Mouse (Mus musculus) heart, embryonic 13.5 days (tissue): Measurements from ENCODE around the gene Ppfia4. TPM values are rescaled to one million over a fixed set of nuclear protein-coding genes. Genes with fewer than 3 reads are reported as not detected.
A peak's percentile ranks its signal among the peaks of the same experiment; 100 is the strongest.

Source experiments
- ATAC-seq: fragments of 200-750 bp; cut with Nextera tagmentation; 2 replicates; pipeline ENCODE4 v1.8.0; 2017; ENCODE audit warnings: moderate TSS enrichment; ENCODE audit not compliant: insufficient number of reproducible peaks, low FRiP score, low TSS enrichment; ENCODE audit errors: extremely low read depth
- H3K27ac ChIP-seq: fragments of 300-500 bp; sonication (generic); replicated peaks from 2 replicates; pipeline ENCODE4 v1.5.1; 2015; ENCODE audit warnings: moderate library complexity, mild to moderate bottlenecking, inconsistent platforms
- H3K27me3 ChIP-seq: fragments of 300-500 bp; sonication (generic); replicated peaks from 2 replicates; pipeline ENCODE4 v1.6.1; 2015; ENCODE audit warnings: mild to moderate bottlenecking, inconsistent platforms
- H3K36me3 ChIP-seq: fragments of 300-500 bp; sonication (generic); 2 replicates; pipeline ENCODE4 v1.6.1; 2015; ENCODE audit warnings: mild to moderate bottlenecking, inconsistent platforms
- H3K4me1 ChIP-seq: fragments of 300-500 bp; sonication (generic); 2 replicates; pipeline ENCODE4 v1.6.1; 2015; ENCODE audit warnings: inconsistent platforms
- H3K4me2 ChIP-seq: fragments of 300-500 bp; sonication (generic); 2 replicates; pipeline ENCODE4 v1.6.1; 2015; ENCODE audit warnings: inconsistent platforms, mild to moderate bottlenecking, moderate library complexity
- H3K4me3 ChIP-seq: fragments of 300-500 bp; sonication (generic); 2 replicates; pipeline ENCODE4 v1.5.1; 2015; ENCODE audit warnings: moderate library complexity, mild to moderate bottlenecking, inconsistent platforms
- H3K9ac ChIP-seq: fragments of 300-500 bp; sonication (generic); 2 replicates; pipeline ENCODE4 v1.6.1; 2015; ENCODE audit warnings: inconsistent platforms, mild to moderate bottlenecking, moderate library complexity
- H3K9me3 ChIP-seq: fragments of 300-500 bp; sonication (generic); 2 replicates; pipeline ENCODE4 v1.6.1; 2016; ENCODE audit warnings: inconsistent platforms
- WGBS: fragments of 180-500 bp; shearing (Covaris S2); methylation state at CpG from one replicate; pipeline ENCODE4 v1.1.7; 2015; ENCODE audit warnings: mixed read lengths; 5-methylcytosine and 5-hydroxymethylcytosine counted together
- polyA plus RNA-seq: library from polyadenylated mRNA; unstranded; fragments of >200 nt; fragmentation: Nextera tagmentation; extraction: Ambion mirVana; gene quantifications from 2 replicates; pipeline ENCODE4 v1.2.1, GENCODE M21; 2015

Gene Ppfia4
- polyA plus RNA-seq, 1 experiment from 2014 or later = 10.9 TPM

DNA sequence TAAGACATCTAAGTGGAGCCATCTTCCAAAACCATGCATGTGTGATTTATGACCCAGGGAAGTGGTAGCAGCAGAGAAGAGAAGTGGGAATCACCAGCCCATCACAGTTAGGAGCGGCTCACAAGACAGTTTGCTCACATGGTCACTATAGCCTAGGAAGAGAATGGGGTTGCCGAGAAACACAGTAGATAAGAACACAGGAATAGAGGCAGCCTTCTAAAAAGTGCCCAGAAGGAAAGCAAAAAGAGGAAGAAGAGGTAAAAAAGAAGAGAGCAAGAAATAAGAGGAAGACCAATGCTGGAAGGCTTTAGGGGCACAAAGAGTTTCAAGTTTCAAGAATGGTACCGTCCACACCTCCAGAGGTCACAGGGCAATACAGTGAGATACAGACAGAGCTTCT, 50.4 kb downstream of the Ppfia4 start:
- H3K27me3 ChIP-seq = no peaks in the 10 kb centered on the region
- peaks cover 9% of the 10 kb centered on the region for H3K4me1 ChIP-seq
- H3K4me3 ChIP-seq = no peak overlapping the region
- no peak for ATAC-seq
- no peaks in the 10 kb centered on the region for H3K36me3 ChIP-seq
- no peaks in the 10 kb centered on the region for H3K9me3 ChIP-seq
- no peak overlapping the region for H3K4me2 ChIP-seq
- H3K9ac ChIP-seq = no peak overlapping the region
- WGBS = 59% methylated on average over 3 of the region's 3 CpGs
- H3K27ac ChIP-seq = no peak overlapping the region

DNA sequence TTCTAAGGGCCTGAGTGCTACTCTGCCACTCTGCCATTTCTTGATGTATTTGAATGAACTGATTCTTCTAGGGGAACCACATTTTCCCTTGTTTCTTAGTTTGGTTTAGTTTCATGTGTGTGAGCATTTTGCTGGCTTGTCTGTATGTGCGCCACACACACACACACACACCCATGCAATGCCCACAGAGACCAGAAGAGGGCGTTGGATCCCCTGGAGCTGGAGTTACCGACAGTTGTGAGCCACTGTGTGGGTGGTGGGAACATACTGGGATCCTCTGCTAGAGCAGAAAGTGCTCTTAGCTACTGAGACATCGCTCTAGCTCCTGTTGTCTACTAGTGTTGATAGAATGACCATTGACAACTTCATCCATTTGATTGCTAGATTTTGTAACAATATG, 51.2 kb downstream of the Ppfia4 start:
- WGBS = 71% methylated on average over 4 of the region's 4 CpGs
- H3K4me3 ChIP-seq = no peak overlapping the region
- no peak overlapping the region for H3K4me2 ChIP-seq
- H3K9me3 ChIP-seq = no peaks in the 10 kb centered on the region
- H3K36me3 ChIP-seq = no peaks in the 10 kb centered on the region
- no peak for ATAC-seq
- peaks cover 17% of the 10 kb centered on the region for H3K4me1 ChIP-seq
- no peaks in the 10 kb centered on the region for H3K27me3 ChIP-seq
- no peak overlapping the region for H3K9ac ChIP-seq
- H3K27ac ChIP-seq = no peak overlapping the region

DNA sequence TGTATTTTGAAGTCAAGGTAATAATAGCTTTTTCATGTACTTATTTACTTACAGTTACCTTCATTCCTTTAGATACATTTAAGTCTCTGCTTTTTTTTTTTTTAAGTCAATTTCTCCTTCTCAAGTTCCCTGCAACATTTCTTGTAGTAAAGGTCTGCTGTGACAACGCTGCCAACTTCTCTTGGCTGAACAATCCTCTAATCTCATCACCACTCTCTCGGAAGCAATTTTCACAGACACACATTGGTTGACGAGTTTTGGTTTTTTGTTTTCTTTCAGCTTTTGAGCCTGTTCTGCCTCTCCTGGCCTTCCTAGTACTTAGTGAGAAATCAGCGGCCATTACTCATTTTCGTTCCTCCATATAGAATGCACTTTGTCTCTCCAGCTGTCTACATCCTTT, 52.6 kb downstream of the Ppfia4 start:
- Histone ChIP-seq H3K27me3 (no peaks in the 10 kb centered on the region), H3K9me3 (no peaks in the 10 kb centered on the region), H3K27ac (no peak overlapping the region), H3K4me3 (no peak overlapping the region), H3K36me3 (no peaks in the 10 kb centered on the region), H3K4me1 (peaks cover 29% of the 10 kb centered on the region), H3K9ac (no peak overlapping the region), H3K4me2 (no peak overlapping the region)
- 77% methylated on average over 5 of the region's 5 CpGs for WGBS
- no peak for ATAC-seq

DNA sequence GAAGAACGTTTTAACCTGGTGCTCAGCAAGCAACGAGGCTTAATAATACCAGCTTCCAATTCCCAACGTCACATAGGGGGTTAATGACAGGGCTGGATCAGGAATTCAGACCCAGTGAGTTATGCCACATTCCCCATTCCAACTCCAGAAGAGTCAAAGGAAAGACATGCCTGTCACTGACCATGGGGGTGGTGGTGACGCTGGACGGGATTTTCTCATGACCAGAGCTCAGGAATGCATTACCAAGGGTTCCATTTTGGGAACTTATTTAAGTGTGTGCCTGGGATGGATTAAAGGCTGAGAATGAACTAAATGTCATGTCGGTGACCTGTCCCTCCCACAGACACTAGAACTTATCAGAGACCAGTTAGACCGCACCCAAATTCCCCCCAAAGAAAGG, 55.9 kb downstream of the Ppfia4 start:
- H3K4me2 ChIP-seq = no peak overlapping the region
- no peak for ATAC-seq
- H3K4me3 ChIP-seq = no peak overlapping the region
- peaks cover 23% of the 10 kb centered on the region for H3K4me1 ChIP-seq
- H3K27me3 ChIP-seq = no peaks in the 10 kb centered on the region
- H3K27ac ChIP-seq = peak overlapping the region; percentile 53
- 54% methylated on average over 7 of the region's 7 CpGs for WGBS
- no peak overlapping the region for H3K9ac ChIP-seq
- no peaks in the 10 kb centered on the region for H3K9me3 ChIP-seq
- no peaks in the 10 kb centered on the region for H3K36me3 ChIP-seq

DNA sequence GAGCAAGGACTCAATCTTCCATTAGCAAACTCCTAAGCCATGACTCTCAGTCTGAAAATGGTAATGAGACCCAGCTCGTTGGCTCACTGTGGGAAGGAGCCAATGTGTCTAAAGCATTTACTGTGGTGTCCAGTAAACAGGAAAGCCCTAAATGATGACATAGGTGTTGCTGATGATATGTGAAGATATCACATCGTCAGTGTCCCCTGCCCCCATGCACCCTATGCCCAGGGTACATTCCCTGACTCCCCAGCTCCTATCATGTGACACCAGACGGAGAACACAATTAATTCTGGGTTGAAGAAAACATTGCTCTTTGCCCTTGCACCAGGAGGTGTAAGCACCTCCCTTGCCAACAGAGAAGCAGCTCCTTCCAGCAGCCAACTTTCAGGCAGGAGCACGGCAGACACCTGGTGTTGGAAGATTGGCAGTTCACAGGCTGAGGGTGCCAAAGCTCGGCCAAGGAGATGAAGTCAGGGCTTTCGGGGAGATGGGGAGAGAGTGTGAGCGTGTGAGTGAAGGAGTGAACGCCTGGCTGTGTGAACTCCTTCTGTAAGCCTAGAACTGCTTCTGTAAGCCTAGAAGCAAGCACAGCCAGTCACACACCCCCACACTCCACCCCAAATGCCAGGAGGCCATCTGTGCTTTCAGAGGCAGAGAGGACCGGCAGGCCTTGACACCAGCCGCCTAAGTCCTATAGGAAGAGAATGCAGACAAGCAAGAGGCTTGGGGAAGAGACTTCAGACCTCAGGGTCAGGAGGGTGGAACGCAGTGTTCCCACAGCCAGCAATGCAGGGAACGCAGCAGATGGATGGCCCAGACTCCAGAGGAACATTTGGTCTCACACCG, 56.9 kb downstream of the Ppfia4 start:
- no peak for ATAC-seq
- H3K9me3 ChIP-seq = no peaks in the 10 kb centered on the region
- H3K36me3 ChIP-seq = no peaks in the 10 kb centered on the region
- H3K4me2 ChIP-seq = no peak overlapping the region
- H3K4me3 ChIP-seq = no peak overlapping the region
- 58% methylated on average over 13 of the region's 13 CpGs for WGBS
- no peaks in the 10 kb centered on the region for H3K27me3 ChIP-seq
- H3K27ac ChIP-seq = peak overlapping the region; percentile 26; the same call in 1 of the 2 replicates
- no peak overlapping the region for H3K9ac ChIP-seq
- H3K4me1 ChIP-seq = peaks cover 23% of the 10 kb centered on the region

DNA sequence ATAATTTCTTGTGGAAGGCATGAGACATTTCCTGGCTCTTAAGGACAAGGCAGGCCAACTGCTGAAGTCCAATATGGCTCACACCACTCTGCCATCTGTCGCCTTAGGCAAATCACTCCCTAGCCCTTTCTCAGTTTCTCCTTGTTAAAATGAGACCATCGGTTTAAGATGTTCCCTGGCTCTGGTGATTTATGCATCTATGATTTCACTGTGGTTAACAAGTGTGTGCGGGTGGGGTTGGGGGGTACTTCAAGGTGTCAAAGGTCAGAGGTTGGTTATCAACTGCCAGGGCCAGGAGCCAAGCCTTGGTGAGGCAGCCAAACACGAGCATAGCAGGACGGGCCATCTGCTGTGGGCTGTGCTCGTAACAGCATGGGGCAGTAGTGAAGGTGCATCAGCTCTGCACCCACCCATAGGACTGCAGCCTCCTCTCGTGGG, 58.2 kb downstream of the Ppfia4 start:
- no peak for ATAC-seq
- no peaks in the 10 kb centered on the region for H3K9me3 ChIP-seq
- peaks cover 23% of the 10 kb centered on the region for H3K4me1 ChIP-seq
- no peak overlapping the region for H3K4me3 ChIP-seq
- H3K36me3 ChIP-seq = no peaks in the 10 kb centered on the region
- H3K27ac ChIP-seq = no peak overlapping the region
- no peak overlapping the region for H3K4me2 ChIP-seq
- H3K27me3 ChIP-seq = no peaks in the 10 kb centered on the region
- 79% methylated on average over 7 of the region's 7 CpGs for WGBS
- no peak overlapping the region for H3K9ac ChIP-seq

DNA sequence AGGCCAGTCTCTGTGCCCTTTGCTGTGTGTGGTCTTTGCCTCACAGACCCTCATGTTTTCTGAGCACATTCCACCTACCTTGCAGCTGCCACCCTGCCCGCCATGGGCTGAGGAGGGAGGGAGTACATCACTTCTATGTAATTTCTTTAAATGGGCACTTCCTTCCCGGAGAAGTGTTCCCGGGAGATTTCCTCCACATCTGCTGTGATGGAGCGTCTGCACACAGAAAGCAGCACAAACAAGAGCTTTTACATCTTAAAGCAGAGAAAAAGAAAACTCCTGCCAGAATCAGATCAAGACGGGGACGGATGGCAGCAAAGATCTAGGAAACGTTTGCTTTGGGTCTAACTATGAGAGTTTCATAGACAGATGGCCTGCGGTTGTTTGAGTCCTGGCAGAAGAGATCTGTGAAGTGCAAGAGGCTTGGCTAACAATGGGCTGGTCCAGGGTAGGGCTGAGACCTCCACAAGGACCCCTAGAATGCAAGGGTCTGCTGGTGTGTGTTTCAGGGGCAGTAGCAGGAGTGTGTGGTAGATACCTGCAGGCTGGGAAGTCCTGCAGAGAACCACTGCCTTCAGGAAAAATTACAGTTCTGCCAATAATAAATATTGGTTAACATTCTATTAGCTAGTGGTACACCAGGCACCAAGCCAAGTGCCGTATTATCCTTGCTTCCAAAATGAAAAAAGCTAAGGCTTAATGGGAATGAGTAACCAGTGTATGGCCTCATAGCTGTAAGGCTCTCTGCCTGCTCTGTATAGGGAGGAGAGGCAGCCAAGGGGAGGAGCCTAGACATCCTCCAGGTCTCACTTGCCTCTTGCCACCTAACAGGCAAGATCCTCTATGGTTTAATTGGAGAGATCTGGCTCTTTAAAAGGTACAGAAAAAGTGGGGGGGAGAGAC, 59.0 kb downstream of the Ppfia4 start:
- Histone ChIP-seq H3K27ac (no peak overlapping the region), H3K9ac (no peak overlapping the region), H3K9me3 (no peaks in the 10 kb centered on the region), H3K27me3 (no peaks in the 10 kb centered on the region), H3K4me3 (no peak overlapping the region), H3K36me3 (no peaks in the 10 kb centered on the region), H3K4me1 (peaks cover 23% of the 10 kb centered on the region), H3K4me2 (no peak overlapping the region)
- no peak for ATAC-seq
- 57% methylated on average over 9 of the region's 9 CpGs for WGBS

DNA sequence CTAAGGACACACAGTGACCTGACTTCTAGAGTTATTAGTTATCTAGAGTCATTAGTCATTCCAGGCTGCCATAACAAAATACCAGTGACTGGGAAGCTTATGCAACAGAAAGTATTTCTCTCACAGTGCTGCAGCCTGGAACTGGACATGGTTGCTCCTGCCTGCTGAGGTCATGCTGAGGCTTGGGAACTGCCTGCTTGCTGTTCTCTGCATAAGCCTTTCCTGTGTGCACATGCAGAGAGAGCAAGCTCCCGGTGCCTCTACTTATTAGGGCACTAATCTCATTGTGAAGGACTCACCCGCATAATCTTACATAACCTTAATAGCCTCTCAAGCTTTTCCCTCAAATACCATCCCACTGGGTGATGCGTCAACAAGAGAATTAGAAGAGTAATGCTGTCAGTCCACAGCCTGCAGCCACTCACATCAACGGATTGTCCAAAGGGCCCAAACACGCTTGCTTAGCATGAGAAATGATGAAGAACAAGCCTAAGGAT, 59.9 kb downstream of the Ppfia4 start:
- ATAC-seq = no peak
- Histone ChIP-seq H3K27ac (no peak overlapping the region), H3K4me1 (peaks cover 23% of the 10 kb centered on the region), H3K4me2 (no peak overlapping the region), H3K27me3 (no peaks in the 10 kb centered on the region), H3K4me3 (no peak overlapping the region), H3K36me3 (no peaks in the 10 kb centered on the region), H3K9ac (no peak overlapping the region), H3K9me3 (no peaks in the 10 kb centered on the region)
- WGBS = 67% methylated on average over 5 of the region's 5 CpGs

DNA sequence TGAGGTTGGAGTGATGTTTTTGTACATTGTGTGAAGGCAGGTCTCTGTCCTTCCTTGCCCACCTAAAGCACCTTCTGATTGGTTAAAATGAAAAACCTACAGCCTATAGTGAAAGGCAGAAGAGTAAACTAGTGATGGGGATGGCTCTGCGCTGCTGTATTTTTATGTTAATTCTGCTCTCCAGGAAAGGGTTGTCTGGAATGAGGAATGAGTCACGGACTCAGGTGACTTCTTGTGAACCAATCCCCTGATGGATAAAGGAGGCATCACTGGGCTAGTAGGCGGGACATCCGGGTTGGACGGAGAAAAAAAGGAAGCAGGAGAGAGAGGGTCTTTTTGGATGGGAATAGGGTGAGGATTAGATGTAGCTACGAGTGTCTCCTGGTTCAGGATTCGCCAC, 62.7 kb downstream of the Ppfia4 start:
- no peak overlapping the region for H3K4me3 ChIP-seq
- H3K9me3 ChIP-seq = no peaks in the 10 kb centered on the region
- no peak overlapping the region for H3K27ac ChIP-seq
- 68% methylated on average over 7 of the region's 7 CpGs for WGBS
- no peaks in the 10 kb centered on the region for H3K36me3 ChIP-seq
- H3K4me1 ChIP-seq = no peaks in the 10 kb centered on the region
- no peak overlapping the region for H3K4me2 ChIP-seq
- H3K27me3 ChIP-seq = no peaks in the 10 kb centered on the region
- no peak overlapping the region for H3K9ac ChIP-seq
- ATAC-seq = no peak

DNA sequence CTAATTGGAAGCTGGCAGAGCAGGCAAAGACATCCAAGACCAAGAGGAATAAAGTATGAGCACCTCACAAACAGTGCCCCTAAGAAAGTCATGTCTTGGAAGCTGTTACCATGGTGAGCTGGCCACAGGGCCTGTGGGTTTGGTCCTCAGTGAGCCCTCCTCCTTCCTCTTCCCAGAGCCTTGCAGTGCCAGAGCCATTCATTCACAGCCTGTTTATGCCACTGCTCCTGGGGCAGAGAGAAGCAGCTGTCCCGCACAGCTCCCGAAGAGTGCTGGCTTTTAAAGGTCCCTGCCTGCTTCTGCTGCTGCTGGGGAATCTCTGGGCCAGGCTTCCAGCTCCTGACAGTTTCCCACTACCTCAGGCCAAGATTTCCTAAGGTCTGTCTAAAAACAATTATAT, 66.9 kb downstream of the Ppfia4 start:
- Histone ChIP-seq H3K9me3 (peaks cover 5% of the 10 kb centered on the region; the same call in 1 of the 2 replicates), H3K27ac (no peak overlapping the region), H3K9ac (no peak overlapping the region), H3K4me2 (no peak overlapping the region), H3K4me3 (no peak overlapping the region), H3K27me3 (no peaks in the 10 kb centered on the region), H3K36me3 (no peaks in the 10 kb centered on the region), H3K4me1 (no peaks in the 10 kb centered on the region)
- WGBS = 37% methylated on average over 2 of the region's 2 CpGs
- no peak for ATAC-seq

DNA sequence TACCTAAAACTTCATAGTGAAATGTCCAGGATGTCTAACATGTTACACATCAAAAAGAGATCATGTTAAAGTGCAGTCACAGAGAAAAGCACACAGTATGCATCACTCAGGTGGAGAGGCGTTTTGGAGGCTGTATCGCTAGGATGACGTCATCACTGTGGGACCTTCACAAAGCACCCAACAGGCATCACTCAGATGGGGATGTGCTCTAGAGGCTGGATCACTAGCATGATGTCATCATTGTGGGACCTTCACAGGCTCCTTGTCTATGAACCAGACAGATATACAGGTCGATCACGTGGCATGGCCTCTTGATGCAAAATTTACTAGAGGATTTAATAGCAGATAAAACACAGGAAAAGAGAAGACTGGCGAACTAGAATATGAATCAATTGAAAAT, 68.4 kb downstream of the Ppfia4 start:
- Histone ChIP-seq H3K4me2 (no peak overlapping the region), H3K9me3 (peaks cover 8% of the 10 kb centered on the region; the same call in 1 of the 2 replicates), H3K27ac (no peak overlapping the region), H3K27me3 (no peaks in the 10 kb centered on the region), H3K4me3 (no peak overlapping the region), H3K9ac (no peak overlapping the region), H3K4me1 (no peaks in the 10 kb centered on the region), H3K36me3 (no peaks in the 10 kb centered on the region)
- ATAC-seq = no peak
- WGBS = 81% methylated on average over 6 of the region's 6 CpGs
